Mouse (Mus musculus): ENCODE measurements at regions not wholly inside any gene's neighbourhood (a gene's known extent, or its start where the extent isn't known, plus 50 kb on each side); places are given as distances from the start of the nearest gene placed in this dataset.
A peak's percentile ranks its signal among the peaks of the same experiment; 100 is the strongest.

GRCm38 (mm10) chr13:15082255-15082932 lies 380.6 kb upstream of the Gli3 start:
- H3K9me3 ChIP-seq (replicated peaks), result 0 out of 2 replicates have a peak, but pooled peaks cover 3% of the 10 kb centered on the region
- H3K9ac ChIP-seq, result no peak overlapping the region
- WGBS, result 89% methylated on average over 2 of the region's 2 CpGs
- H3K4me1 ChIP-seq, result no peaks in the 10 kb centered on the region
- H3K36me3 ChIP-seq (ENCODE audit: poor library complexity, severe bottlenecking), result no peaks in the 10 kb centered on the region
- no peak overlapping the region for H3K4me2 ChIP-seq
- H3K4me3 ChIP-seq, result no peak overlapping the region
- ATAC-seq, result no peak
- H3K27ac ChIP-seq, result no peak overlapping the region
- no peaks in the 10 kb centered on the region for H3K27me3 ChIP-seq

- Histone ChIP-seq H3K27ac (no peak overlapping the region), H3K4me2 (no peak overlapping the region), H3K9me3 (replicated peaks) (no peaks in the 10 kb centered on the region), H3K4me3 (no peak overlapping the region), H3K9ac (no peak overlapping the region), H3K27me3 (no peaks in the 10 kb centered on the region), H3K4me1 (no peaks in the 10 kb centered on the region), H3K36me3 (ENCODE audit: poor library complexity, severe bottlenecking) (no peaks in the 10 kb centered on the region)
- ATAC-seq, result no peak
- 85% methylated on average over 1 of the region's 1 CpGs for WGBS
These were observed 368.2 kb upstream of the Gli3 start for GRCm38 (mm10) chr13:15094836-15095235.

DNA sequence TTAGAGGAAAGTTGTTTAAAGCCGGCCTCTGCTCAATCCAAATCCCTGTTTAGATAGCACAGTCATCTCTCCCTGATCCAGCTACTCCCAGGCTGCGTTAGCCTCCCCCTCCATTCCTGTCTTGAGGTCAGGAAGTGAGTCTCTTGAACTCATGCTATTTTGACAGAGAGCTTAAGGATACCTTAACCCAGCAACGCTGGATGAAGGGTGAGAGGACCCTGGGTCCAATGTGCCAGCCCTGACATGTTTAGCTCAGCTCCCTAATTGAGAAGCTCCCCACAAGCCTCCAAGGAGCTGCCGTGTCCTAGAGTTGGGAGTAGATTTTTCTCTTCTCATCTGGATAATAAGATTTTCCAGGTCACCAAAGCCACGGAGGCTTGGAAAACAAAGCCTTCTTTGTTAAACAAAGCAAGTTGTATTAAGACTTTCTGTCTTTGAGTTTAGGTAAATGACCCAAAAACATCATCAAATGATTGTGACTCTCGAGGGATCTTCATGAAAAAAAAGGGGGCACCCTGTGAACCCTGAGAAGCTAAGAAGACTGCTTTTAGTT lies 355.2 kb upstream of the Gli3 start:
- H3K36me3 ChIP-seq (ENCODE audit: poor library complexity, severe bottlenecking), result no peaks in the 10 kb centered on the region
- no peak overlapping the region for H3K9ac ChIP-seq
- 2% methylated on average over 6 of the region's 6 CpGs for WGBS
- no peak overlapping the region for H3K4me2 ChIP-seq
- no peak overlapping the region for H3K4me3 ChIP-seq
- H3K4me1 ChIP-seq, result peaks cover 10% of the 10 kb centered on the region
- H3K27ac ChIP-seq, result no peak overlapping the region
- no peaks in the 10 kb centered on the region for H3K27me3 ChIP-seq
- peaks cover 3% of the 10 kb centered on the region; the same call in 1 of the 2 replicates for H3K9me3 ChIP-seq (replicated peaks)
- no peak for ATAC-seq

- Histone ChIP-seq H3K4me2 (no peak overlapping the region), H3K27ac (no peak overlapping the region), H3K4me3 (no peak overlapping the region), H3K36me3 (ENCODE audit: poor library complexity, severe bottlenecking) (no peaks in the 10 kb centered on the region), H3K9me3 (replicated peaks) (no peaks in the 10 kb centered on the region), H3K27me3 (no peaks in the 10 kb centered on the region), H3K4me1 (no peaks in the 10 kb centered on the region), H3K9ac (no peak overlapping the region)
- 70% methylated on average over 7 of the region's 7 CpGs for WGBS
- ATAC-seq, result peak; percentile 70
These were observed 349.7 kb upstream of the Gli3 start for GRCm38 (mm10) chr13:15113383-15113782.

DNA sequence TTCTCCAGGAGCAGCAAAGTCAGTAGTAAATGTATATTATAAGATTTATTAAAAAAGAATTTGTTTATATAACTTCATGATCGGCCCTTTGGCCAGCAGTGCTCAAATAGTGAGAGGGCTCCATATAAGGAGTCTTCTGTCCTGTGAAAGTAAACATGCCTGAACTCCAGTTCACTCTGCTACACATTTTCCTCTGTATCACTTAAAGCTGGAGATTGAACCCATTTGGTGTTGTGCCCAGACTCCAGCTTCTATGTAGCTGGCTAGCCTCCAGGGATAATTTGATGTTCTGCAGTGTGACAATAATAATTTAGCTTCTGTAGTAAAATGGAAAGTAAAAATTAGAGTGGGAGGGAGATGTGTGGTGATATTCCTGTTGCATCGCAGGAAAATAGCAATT lies 332.8 kb upstream of the Gli3 start:
- WGBS, result 90% methylated on average over 2 of the region's 2 CpGs
- Histone ChIP-seq H3K4me1 (no peaks in the 10 kb centered on the region), H3K4me3 (no peak overlapping the region), H3K9ac (no peak overlapping the region), H3K27ac (no peak overlapping the region), H3K27me3 (no peaks in the 10 kb centered on the region), H3K36me3 (ENCODE audit: poor library complexity, severe bottlenecking) (no peaks in the 10 kb centered on the region), H3K9me3 (replicated peaks) (no peaks in the 10 kb centered on the region), H3K4me2 (no peak overlapping the region)
- no peak for ATAC-seq

GRCm38 (mm10) chr13:15146167-15146566 lies 316.9 kb upstream of the Gli3 start:
- Histone ChIP-seq H3K27ac (no peak overlapping the region), H3K36me3 (ENCODE audit: poor library complexity, severe bottlenecking) (no peaks in the 10 kb centered on the region), H3K4me3 (no peak overlapping the region), H3K9me3 (replicated peaks) (no peaks in the 10 kb centered on the region), H3K9ac (no peak overlapping the region), H3K4me2 (no peak overlapping the region), H3K27me3 (no peaks in the 10 kb centered on the region), H3K4me1 (no peaks in the 10 kb centered on the region)
- ATAC-seq, result no peak
- WGBS, result 46% methylated on average over 6 of the region's 6 CpGs

DNA sequence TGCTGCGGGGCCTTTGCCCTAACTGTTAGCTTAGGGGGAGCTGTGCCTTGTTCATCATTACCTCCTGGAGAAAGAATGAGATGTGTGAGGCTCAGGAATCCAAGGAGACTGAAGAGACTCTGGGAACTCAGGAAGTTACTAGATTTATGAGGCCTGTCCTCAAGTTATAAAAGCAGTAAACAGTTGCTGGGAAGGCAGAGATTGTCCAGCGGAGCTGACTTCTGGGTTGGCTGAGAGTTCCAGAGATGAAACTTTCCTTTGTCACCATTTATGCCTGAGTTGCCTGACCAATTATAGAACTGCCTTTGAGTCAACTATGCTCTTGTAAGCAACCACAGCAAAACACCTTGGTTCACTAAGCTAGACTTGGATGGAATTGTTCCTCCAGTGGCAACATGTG lies 282.1 kb upstream of the Gli3 start:
- H3K4me1 ChIP-seq, result no peaks in the 10 kb centered on the region
- H3K27ac ChIP-seq, result no peak overlapping the region
- no peaks in the 10 kb centered on the region for H3K9me3 ChIP-seq (replicated peaks)
- H3K36me3 ChIP-seq (ENCODE audit: poor library complexity, severe bottlenecking), result no peaks in the 10 kb centered on the region
- H3K9ac ChIP-seq, result no peak overlapping the region
- no peak overlapping the region for H3K4me3 ChIP-seq
- 74% methylated on average over 2 of the region's 2 CpGs for WGBS
- no peak for ATAC-seq
- no peaks in the 10 kb centered on the region for H3K27me3 ChIP-seq
- no peak overlapping the region for H3K4me2 ChIP-seq

- no peak overlapping the region for H3K4me3 ChIP-seq
- no peak overlapping the region for H3K27ac ChIP-seq
- H3K9ac ChIP-seq, result no peak overlapping the region
- no peaks in the 10 kb centered on the region for H3K4me1 ChIP-seq
- H3K36me3 ChIP-seq (ENCODE audit: poor library complexity, severe bottlenecking), result no peaks in the 10 kb centered on the region
- no peak overlapping the region for H3K4me2 ChIP-seq
- WGBS, result 91% methylated on average over 7 of the region's 7 CpGs
- H3K9me3 ChIP-seq (replicated peaks), result no peaks in the 10 kb centered on the region
- ATAC-seq, result no peak
- no peaks in the 10 kb centered on the region for H3K27me3 ChIP-seq
These were observed 251.2 kb upstream of the Gli3 start for GRCm38 (mm10) chr13:15211635-15212352.

DNA sequence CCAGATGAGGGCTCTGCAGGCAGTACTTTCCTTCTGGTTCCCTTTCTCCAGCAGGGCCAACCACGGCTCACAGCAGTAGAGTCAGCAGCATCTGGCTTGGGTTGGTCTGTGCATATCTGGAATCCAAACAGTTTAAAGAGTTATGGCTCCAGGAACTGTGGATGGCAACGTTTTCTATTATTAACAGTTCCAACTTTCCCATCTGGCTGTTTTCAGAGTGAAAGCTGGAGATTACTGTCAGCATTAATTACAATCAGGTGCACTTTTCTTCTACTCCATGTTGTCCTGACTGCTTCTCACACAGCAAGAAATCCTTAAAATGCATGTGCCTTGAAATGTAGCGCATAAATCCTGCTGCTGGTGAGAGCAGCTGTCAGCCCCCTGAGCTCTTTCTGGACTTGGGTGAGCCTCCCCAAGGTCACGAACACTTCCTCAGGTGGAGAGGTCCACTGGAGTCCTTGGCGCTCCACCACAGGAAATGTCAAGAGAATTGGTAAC lies 250.6 kb upstream of the Gli3 start:
- Histone ChIP-seq H3K27me3 (no peaks in the 10 kb centered on the region), H3K9me3 (replicated peaks) (no peaks in the 10 kb centered on the region), H3K9ac (no peak overlapping the region), H3K27ac (no peak overlapping the region), H3K36me3 (ENCODE audit: poor library complexity, severe bottlenecking) (no peaks in the 10 kb centered on the region), H3K4me1 (no peaks in the 10 kb centered on the region), H3K4me2 (no peak overlapping the region), H3K4me3 (no peak overlapping the region)
- no peak for ATAC-seq
- WGBS, result 74% methylated on average over 5 of the region's 5 CpGs

- peak; percentile 71; the same call in 1 of the 2 replicates for ATAC-seq
- WGBS, result 10% methylated on average over 3 of the region's 3 CpGs
- H3K9ac ChIP-seq, result no peak overlapping the region
These were observed 241.7 kb upstream of the Gli3 start for GRCm38 (mm10) chr13:15221322-15221721.

GRCm38 (mm10) chr13:15227641-15228040 lies 235.4 kb upstream of the Gli3 start:
- Histone ChIP-seq H3K4me2 (no peak overlapping the region), H3K27me3 (no peaks in the 10 kb centered on the region), H3K4me3 (no peak overlapping the region), H3K27ac (no peak overlapping the region), H3K9me3 (replicated peaks) (no peaks in the 10 kb centered on the region), H3K36me3 (ENCODE audit: poor library complexity, severe bottlenecking) (no peaks in the 10 kb centered on the region), H3K4me1 (no peaks in the 10 kb centered on the region), H3K9ac (no peak overlapping the region)
- ATAC-seq, result no peak
- WGBS, result 67% methylated on average over 1 of the region's 1 CpGs

More at GRCm38 (mm10) chr13:15221322-15221721, 241.7 kb upstream of the Gli3 start:
- Histone ChIP-seq H3K4me3 (no peak overlapping the region), H3K27me3 (no peaks in the 10 kb centered on the region), H3K4me2 (no peak overlapping the region), H3K4me1 (0 out of 2 replicates have a peak, but pooled peaks cover 4% of the 10 kb centered on the region), H3K36me3 (ENCODE audit: poor library complexity, severe bottlenecking) (no peaks in the 10 kb centered on the region), H3K9me3 (replicated peaks) (no peaks in the 10 kb centered on the region), H3K27ac (no peak overlapping the region)

All from forebrain, embryonic 13.5 days (tissue).